Mouse (Mus musculus): ENCODE measurements around the gene Gpr160.

The Gpr160 gene

GRCm38 (mm10) chr3:30899407-30899806 is 43.7 kb downstream of the Gpr160 start:
- no peak for DNase-seq (ENCODE audit: low spot score in 2 of 2)

- no peak for DNase-seq (ENCODE audit: low spot score in 2 of 2)
Observed at GRCm38 (mm10) chr3:30904658-30905057, 48.9 kb downstream of the Gpr160 start.

- no peak for DNase-seq (ENCODE audit: low spot score in 2 of 2)
Observed at GRCm38 (mm10) chr3:30917160-30917559, 61.4 kb downstream of the Gpr160 start.

GRCm38 (mm10) chr3:30927664-30928063 is 71.9 kb downstream of the Gpr160 start:
- DNase-seq (ENCODE audit: low spot score in 2 of 2): no peak

- DNase-seq (ENCODE audit: low spot score in 2 of 2): no peak
Observed at GRCm38 (mm10) chr3:30929828-30930227, 74.1 kb downstream of the Gpr160 start.

- DNase-seq (ENCODE audit: low spot score in 2 of 2): no peak
Observed at GRCm38 (mm10) chr3:30934384-30934783, 78.6 kb downstream of the Gpr160 start.

Measured in spleen, postnatal 10 days (tissue).